Mouse (Mus musculus) midbrain, embryonic 12.5 days (tissue): ENCODE data around the gene Map7d1. TPM values are rescaled to one million over a fixed set of nuclear protein-coding genes. Genes with fewer than 3 reads are reported as not detected.

Experiments used
- ATAC-seq: fragments of 200-750 bp; cut with Nextera tagmentation; 2 replicates; pipeline ENCODE4 v1.8.0; 2017; ENCODE audit warnings: low read depth, moderate TSS enrichment, moderate library complexity; ENCODE audit not compliant: low FRiP score
- H3K27ac ChIP-seq: fragments of 300-500 bp; sonication (generic); replicated peaks from 2 replicates; pipeline ENCODE4 v1.5.1; 2016; ENCODE audit warnings: mild to moderate bottlenecking
- H3K27me3 ChIP-seq: fragments of 300-500 bp; sonication (generic); 2 replicates; pipeline ENCODE4 v1.6.1; 2016; ENCODE audit warnings: mild to moderate bottlenecking
- H3K36me3 ChIP-seq: fragments of 300-500 bp; sonication (generic); 2 replicates; pipeline ENCODE4 v1.6.1; 2016
- H3K4me1 ChIP-seq: fragments of 300-500 bp; sonication (generic); 2 replicates; pipeline ENCODE4 v1.6.1; 2016
- H3K4me2 ChIP-seq: fragments of 300-500 bp; sonication (generic); replicated peaks from 2 replicates; pipeline ENCODE4 v1.6.1; 2016; ENCODE audit warnings: mild to moderate bottlenecking, moderate library complexity
- H3K4me3 ChIP-seq: fragments of 300-500 bp; sonication (generic); 2 replicates; pipeline ENCODE4 v1.5.1; 2016; ENCODE audit warnings: mild to moderate bottlenecking
- H3K9ac ChIP-seq: fragments of 300-500 bp; sonication (generic); replicated peaks from 2 replicates; pipeline ENCODE4 v1.6.1; 2016; ENCODE audit warnings: mild to moderate bottlenecking, moderate library complexity
- H3K9me3 ChIP-seq: fragments of 300-500 bp; sonication (generic); 2 replicates; pipeline ENCODE4 v1.6.1; 2016; ENCODE audit warnings: mild to moderate bottlenecking
- WGBS: fragments of 180-500 bp; shearing (Covaris S2); methylation state at CpG from one replicate; pipeline ENCODE4 v1.1.7; 2016; 5-methylcytosine and 5-hydroxymethylcytosine counted together
- polyA plus RNA-seq: library from polyadenylated mRNA; unstranded; fragments of >200 nt; fragmentation: Nextera tagmentation; extraction: Ambion mirVana; gene quantifications from 2 replicates; pipeline ENCODE4 v1.2.1, GENCODE M21; 2016

Gene Map7d1
- 135 and 142 TPM in 2 replicates for polyA plus RNA-seq

DNA sequence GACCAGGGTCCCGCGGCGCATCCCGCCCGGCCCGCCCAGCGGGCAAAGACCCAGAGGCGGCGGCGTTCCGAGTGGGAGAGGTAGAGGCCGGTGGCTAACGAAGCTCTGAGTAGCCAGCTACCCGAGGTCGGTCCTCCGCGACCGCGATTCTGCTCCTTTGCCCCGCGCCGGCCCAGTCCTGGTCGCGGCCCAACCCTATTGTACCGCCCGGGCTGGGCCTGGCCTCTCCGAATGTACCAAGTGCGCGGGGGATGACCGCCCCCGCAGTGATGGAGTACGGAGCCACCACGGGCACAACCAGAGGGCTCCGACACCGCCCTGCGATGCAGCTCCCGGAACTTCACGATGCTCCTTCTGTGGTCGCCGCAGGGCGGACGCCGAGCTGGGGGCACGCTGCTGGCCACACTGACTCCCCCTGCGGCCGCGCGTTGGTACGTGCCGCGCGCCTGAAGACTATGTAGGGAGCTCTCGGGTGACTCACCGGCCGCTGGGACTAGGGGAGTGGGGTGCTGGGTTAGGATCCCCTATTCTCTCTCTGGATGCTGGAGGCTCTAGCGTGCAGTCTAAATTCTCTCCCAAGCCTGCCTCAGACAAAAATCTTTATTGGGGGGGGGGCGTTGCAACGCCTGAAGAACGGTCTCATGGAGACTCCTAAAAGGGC lies at the start of gene Map7d1:
Gene Map7d1, minus strand, starts transcription at position 213 of the 661 bp plus-strand sequence.
- peak; percentile 84 for ATAC-seq
- Histone ChIP-seq H3K4me1 (peaks cover 76% of the 10 kb centered on the region), H3K4me3 (peak within 1 kb of the TSS; percentile 98), H3K27me3 (no peaks in the 10 kb centered on the region), H3K9me3 (no peaks in the 10 kb centered on the region), H3K27ac (peak within 1 kb of the TSS; percentile 94), H3K9ac (peak within 1 kb of the TSS; percentile 100), H3K4me2 (peak within 1 kb of the TSS; percentile 99), H3K36me3 (0 out of 2 replicates have a peak, but pooled peaks cover 9% of the 10 kb centered on the region)
- WGBS = under 1% methylated on average over 58 of the region's 59 CpGs

DNA sequence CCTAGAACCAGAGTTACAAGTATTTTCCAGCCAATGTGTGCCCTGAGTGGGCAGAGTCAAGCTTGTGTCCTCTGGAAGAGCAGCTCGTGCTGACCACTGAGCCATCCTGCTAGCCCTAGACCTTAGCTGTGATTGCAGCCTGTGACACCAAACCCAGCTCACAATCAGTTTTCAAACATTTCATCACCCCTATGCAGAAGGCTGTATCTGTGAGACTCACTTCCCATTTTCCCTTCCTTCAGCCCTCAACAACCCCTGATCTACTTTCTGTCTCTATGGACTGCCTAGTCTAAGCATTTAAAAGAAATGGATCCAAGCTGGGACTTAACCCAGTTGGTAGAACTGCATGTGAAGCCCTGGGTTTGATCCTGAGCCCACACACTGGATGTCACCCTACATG lies 49.3 kb upstream of the Map7d1 start:
- no peak overlapping the region for H3K27ac ChIP-seq
- 85% methylated on average over 1 of the region's 1 CpGs for WGBS
- peaks cover 20% of the 10 kb centered on the region for H3K4me1 ChIP-seq
- no peak overlapping the region for H3K9ac ChIP-seq
- peaks cover 45% of the 10 kb centered on the region for H3K27me3 ChIP-seq
- H3K9me3 ChIP-seq = peaks cover 4% of the 10 kb centered on the region; the same call in 1 of the 2 replicates
- no peak overlapping the region for H3K4me2 ChIP-seq
- no peaks in the 10 kb centered on the region for H3K36me3 ChIP-seq
- ATAC-seq = no peak
- H3K4me3 ChIP-seq = no peak overlapping the region

DNA sequence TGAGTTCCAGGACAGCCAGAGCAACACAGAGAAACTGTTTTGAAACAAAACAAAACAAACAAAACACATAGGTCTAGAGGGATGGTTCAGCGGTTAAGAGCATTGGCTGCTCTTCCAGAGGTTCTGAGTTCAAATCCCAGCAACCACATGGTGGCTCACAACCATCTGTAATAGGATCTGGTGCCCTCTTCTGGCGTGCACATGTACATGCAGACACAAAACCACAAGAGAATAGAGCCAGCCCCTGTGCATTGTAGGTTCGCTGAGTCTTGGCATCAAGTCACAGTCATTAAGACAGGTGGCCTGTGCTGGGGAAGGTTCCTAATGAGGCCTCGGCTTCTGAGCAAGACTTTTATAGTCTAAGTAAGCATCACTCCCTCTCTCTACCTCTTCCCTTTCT lies 47.7 kb upstream of the Map7d1 start:
- no peak overlapping the region for H3K9ac ChIP-seq
- no peak overlapping the region for H3K27ac ChIP-seq
- H3K4me2 ChIP-seq = no peak overlapping the region
- H3K9me3 ChIP-seq = peaks cover 4% of the 10 kb centered on the region; the same call in 1 of the 2 replicates
- H3K27me3 ChIP-seq = peaks cover 54% of the 10 kb centered on the region
- H3K36me3 ChIP-seq = no peaks in the 10 kb centered on the region
- H3K4me1 ChIP-seq = peaks cover 14% of the 10 kb centered on the region
- H3K4me3 ChIP-seq = no peak overlapping the region
- no peak for ATAC-seq
- 71% methylated on average over 4 of the region's 4 CpGs for WGBS

DNA sequence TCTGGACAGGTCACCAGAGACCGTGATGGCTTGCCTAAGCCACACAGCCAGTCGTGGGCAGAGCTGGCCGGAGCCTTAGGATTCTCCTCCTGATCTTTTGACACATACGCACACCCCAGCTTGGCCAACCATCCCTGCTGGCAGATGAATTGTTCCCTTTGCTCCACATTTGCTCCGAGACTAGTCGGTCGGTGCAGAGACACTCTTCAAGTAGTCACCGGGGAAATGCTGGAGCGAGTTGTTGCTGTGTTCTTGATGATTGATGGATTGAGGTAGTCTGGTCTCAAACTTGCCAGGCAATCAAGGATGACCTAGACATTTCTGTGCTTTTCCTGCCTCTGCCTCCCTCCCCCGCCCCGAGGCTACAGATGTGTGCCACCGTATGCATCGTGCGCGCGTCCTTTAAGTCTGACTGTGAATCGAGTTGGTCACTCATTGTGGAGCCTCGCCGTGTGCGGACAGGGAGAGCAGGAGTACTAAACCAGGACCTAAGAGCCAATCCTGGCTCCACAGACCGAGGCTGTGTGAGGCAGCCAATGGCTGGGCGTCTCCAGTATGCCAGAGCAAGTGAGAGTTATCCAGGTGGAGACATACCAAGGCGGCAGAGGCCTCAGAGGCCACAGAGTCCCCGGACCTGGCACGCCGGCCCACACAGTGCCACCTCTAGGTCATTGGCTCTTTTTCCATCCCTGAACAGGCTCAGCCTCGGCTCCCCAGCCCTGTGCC lies 45.6 kb upstream of the Map7d1 start:
- WGBS = 4% methylated on average over 27 of the region's 27 CpGs

DNA sequence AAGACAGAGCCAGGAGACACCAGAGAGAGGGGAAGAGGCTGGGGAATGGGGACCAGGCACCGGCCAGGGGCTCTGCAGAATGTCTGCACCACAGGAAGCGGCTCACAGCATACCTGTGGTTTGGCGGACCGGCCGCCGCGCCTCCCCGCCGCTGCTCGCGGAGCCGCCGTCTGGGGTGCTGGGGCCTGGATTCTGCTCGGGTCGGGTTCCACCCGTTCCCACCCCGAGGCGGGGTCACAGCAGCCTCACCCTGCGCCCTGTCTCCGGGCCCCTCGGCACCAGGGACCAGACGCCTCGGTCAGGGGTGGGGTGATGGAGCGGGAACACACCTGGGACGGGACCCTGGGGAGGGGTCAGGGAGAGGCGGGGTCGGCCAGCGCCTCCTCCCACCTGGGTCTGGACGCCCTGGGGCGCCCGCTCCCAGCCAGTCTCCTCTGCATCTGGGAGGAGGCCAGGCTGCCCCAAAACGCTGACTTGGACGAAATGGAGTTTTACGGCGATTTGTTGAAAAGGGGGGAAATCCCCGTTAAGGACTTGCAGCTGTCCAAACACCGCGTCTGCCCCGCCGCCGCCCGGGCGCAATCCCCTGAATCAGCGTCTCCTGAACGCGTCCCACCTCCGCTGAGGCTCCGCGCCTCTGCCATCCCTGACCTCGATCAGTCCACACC lies 44.9 kb upstream of the Map7d1 start:
- H3K4me1 ChIP-seq = peaks cover 27% of the 10 kb centered on the region
- no peak overlapping the region for H3K27ac ChIP-seq
- H3K36me3 ChIP-seq = no peaks in the 10 kb centered on the region
- H3K4me2 ChIP-seq = peak overlapping the region; percentile 43
- peaks cover 2% of the 10 kb centered on the region; the same call in 1 of the 2 replicates for H3K9me3 ChIP-seq
- peaks cover 81% of the 10 kb centered on the region for H3K27me3 ChIP-seq
- WGBS = under 1% methylated on average over 50 of the region's 50 CpGs
- peak overlapping the region; percentile 26 for H3K4me3 ChIP-seq
- H3K9ac ChIP-seq = 0 out of 2 replicates have a peak overlapping the region, but pooled peaks have one; percentile 31
- no peak for ATAC-seq

More for the DNA sequence above, 45.6 kb upstream of the Map7d1 start:
- peaks cover 4% of the 10 kb centered on the region; the same call in 1 of the 2 replicates for H3K9me3 ChIP-seq
- H3K36me3 ChIP-seq = no peaks in the 10 kb centered on the region
- peak overlapping the region; percentile 43 for H3K4me2 ChIP-seq
- no peak for ATAC-seq
- H3K4me1 ChIP-seq = peaks cover 22% of the 10 kb centered on the region
- H3K27me3 ChIP-seq = peaks cover 74% of the 10 kb centered on the region
- H3K4me3 ChIP-seq = peak overlapping the region; percentile 26
- no peak overlapping the region for H3K27ac ChIP-seq
- no peak overlapping the region for H3K9ac ChIP-seq

DNA sequence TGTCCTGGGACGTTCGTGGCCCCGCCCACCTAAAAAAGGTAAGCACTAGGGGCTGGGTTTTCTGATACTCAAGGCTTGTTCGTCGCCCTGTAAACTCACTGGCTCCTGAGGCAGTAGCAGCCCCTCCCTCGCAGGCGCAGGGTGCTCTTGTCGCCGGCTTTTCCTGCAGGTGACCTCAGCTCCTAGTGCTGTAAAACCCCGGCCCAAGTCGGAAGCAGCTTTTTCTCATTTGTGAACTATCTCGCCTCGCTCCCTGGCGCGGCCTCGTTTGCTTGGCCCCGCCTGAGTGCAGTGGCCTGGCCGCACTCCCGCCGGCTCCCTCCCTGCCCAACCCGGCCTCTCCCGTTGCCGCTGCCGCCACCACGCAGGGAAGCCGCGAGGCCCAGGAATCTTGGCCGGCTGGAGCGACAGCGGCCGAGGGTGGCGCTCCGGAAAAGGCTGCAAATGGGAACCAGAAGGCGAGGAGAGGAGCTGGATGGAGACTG lies 40.5 kb upstream of the Map7d1 start:
- Histone ChIP-seq H3K27ac (no peak overlapping the region), H3K9ac (peak overlapping the region; percentile 28), H3K4me1 (peaks cover 21% of the 10 kb centered on the region), H3K4me3 (peak overlapping the region; percentile 25), H3K4me2 (peak overlapping the region; percentile 51), H3K36me3 (no peaks in the 10 kb centered on the region), H3K9me3 (no peaks in the 10 kb centered on the region), H3K27me3 (peaks cover 73% of the 10 kb centered on the region)
- no peak for ATAC-seq
- WGBS = under 1% methylated on average over 34 of the region's 34 CpGs

DNA sequence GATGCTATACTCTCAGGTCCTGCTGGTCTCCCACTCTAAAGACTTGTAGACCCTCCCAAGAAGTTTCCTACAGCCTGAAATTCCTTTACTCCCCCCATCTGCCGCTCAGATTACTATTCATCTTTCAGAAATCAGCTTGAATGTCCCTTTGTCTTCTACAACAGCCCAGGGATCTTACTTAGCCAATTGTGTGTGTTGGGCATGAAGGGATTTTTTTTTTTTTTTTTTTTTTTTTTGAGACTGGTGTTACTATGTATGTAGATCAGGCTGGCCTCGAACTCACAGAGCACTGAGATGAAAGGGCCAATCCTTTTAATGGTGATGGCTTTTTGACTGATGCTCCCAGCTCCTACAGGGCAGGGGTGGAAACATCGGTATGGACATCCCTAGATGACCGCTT lies 39.8 kb upstream of the Map7d1 start:
- H3K9me3 ChIP-seq = no peaks in the 10 kb centered on the region
- peak overlapping the region; percentile 51; the same call in 1 of the 2 replicates for H3K4me2 ChIP-seq
- H3K9ac ChIP-seq = no peak overlapping the region
- peaks cover 70% of the 10 kb centered on the region for H3K27me3 ChIP-seq
- H3K27ac ChIP-seq = no peak overlapping the region
- peaks cover 15% of the 10 kb centered on the region for H3K4me1 ChIP-seq
- H3K4me3 ChIP-seq = no peak overlapping the region
- 45% methylated on average over 4 of the region's 4 CpGs for WGBS
- ATAC-seq = no peak
- H3K36me3 ChIP-seq = no peaks in the 10 kb centered on the region

DNA sequence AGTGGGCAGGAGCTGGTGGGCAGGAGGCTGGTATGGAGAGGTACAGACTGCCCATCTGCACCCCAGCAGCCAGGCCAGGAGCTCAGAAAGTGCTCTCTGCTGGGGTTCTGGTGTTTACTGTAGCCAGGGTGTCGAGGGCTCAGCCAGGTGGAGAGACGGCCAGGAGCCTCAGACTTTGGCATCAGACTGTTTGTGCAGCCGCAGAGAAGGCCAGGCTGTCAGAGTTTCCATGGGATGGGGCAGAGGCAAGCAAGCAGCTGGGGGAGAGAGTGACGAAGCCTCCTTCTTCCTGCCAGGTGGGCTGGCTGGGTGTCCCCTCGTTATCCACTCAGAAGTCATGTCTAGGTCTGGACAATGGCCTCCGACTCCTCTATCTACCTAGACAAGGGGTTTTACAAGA lies 39.0 kb upstream of the Map7d1 start:
- peaks cover 66% of the 10 kb centered on the region for H3K27me3 ChIP-seq
- ATAC-seq = no peak
- no peak overlapping the region for H3K9ac ChIP-seq
- no peaks in the 10 kb centered on the region for H3K9me3 ChIP-seq
- no peak overlapping the region for H3K4me3 ChIP-seq
- H3K27ac ChIP-seq = no peak overlapping the region
- peaks cover 13% of the 10 kb centered on the region for H3K4me1 ChIP-seq
- no peak overlapping the region for H3K4me2 ChIP-seq
- no peaks in the 10 kb centered on the region for H3K36me3 ChIP-seq
- WGBS = 74% methylated on average over 6 of the region's 6 CpGs

DNA sequence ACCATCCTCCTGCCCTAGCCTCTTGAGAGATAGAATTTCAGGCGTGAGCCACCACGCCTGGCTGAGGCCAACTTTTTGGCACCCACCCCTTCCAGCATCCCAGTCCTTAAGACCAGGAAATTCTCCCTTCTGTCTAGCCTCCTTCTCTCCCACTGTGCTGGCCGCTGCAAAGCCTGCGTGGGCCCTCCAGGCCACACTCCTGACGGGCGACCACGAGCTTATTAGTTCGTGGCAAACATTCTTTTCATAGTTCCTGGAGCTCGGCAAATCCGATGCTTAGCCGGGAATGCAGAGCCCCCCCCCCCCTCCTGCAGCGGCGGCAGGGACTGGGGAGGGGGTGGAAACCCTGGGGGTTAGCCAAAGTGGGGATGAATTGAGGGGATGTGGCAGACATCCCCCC lies 35.1 kb upstream of the Map7d1 start:
- Histone ChIP-seq H3K9ac (no peak overlapping the region), H3K4me2 (no peak overlapping the region), H3K9me3 (no peaks in the 10 kb centered on the region), H3K27ac (no peak overlapping the region), H3K4me1 (peaks cover 7% of the 10 kb centered on the region), H3K4me3 (no peak overlapping the region), H3K36me3 (no peaks in the 10 kb centered on the region), H3K27me3 (peaks cover 66% of the 10 kb centered on the region)
- WGBS = 21% methylated on average over 13 of the region's 13 CpGs
- no peak for ATAC-seq

DNA sequence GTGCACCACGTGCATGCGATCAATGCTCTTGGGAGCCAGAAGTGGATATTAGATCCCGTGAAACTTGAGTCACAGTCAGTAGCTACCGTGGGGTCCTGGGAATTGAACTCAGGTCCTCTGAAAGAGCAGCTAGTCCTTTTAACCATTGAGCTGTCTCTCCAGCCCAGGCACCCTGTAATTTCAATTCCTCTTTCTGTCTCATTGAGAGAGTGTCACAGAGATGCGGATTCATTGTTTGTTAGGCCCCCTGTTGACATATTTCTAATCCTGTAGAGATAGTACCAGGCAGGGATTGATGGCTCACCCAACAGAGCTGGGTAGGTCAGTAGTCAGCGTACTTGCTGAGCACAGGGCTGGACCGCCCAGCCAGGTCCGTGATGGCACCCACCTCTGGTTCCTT lies 34.2 kb upstream of the Map7d1 start:
- Histone ChIP-seq H3K9ac (no peak overlapping the region), H3K4me3 (no peak overlapping the region), H3K4me1 (peaks cover 6% of the 10 kb centered on the region; the same call in 1 of the 2 replicates), H3K36me3 (no peaks in the 10 kb centered on the region), H3K9me3 (no peaks in the 10 kb centered on the region), H3K27me3 (peaks cover 64% of the 10 kb centered on the region), H3K4me2 (no peak overlapping the region), H3K27ac (no peak overlapping the region)
- no peak for ATAC-seq
- WGBS = 84% methylated on average over 8 of the region's 8 CpGs

DNA sequence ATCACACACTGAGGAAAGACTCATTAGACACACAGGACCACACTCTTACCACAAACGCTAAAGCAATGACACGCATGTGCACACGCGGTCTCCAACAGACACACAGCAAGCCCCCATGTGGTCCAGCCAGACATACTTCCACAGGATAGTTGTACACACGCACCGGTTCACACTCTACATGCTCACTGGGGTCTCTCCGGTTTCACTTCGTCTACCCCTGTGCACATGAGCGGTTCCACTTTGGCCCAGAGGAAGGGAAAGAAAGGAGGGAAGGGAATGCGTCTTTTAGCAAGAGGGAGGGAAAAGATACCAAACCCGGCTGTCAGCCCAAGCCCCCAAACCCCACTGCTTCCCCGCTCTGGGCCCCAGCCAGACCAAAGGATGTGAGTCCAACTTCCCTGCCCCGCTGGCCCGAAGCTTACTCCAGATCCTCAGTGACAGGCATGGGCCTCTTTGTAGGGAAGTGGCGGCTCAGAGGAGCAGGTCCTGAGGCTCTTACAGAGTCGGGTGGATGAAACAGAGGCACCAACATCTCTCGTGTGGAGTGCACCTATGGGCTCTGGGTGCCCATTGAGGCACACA lies 32.0 kb upstream of the Map7d1 start:
- no peak for ATAC-seq
- Histone ChIP-seq H3K4me2 (no peak overlapping the region), H3K9me3 (no peaks in the 10 kb centered on the region), H3K4me1 (peaks cover 6% of the 10 kb centered on the region; the same call in 1 of the 2 replicates), H3K27me3 (peaks cover 71% of the 10 kb centered on the region), H3K9ac (no peak overlapping the region), H3K27ac (no peak overlapping the region), H3K4me3 (0 out of 2 replicates have a peak overlapping the region, but pooled peaks have one; percentile 7), H3K36me3 (no peaks in the 10 kb centered on the region)
- 48% methylated on average over 17 of the region's 17 CpGs for WGBS
